Mouse (Mus musculus) intestine, postnatal 0 days (tissue): ENCODE data around the gene Borcs8. TPM values are rescaled to one million over a fixed set of nuclear protein-coding genes. Genes with fewer than 3 reads are reported as not detected.
A peak's percentile ranks its signal among the peaks of the same experiment; 100 is the strongest.

Experiments
- ATAC-seq: fragments of 200-750 bp; cut with Nextera tagmentation; 2 replicates; pipeline ENCODE4 v1.8.0; 2017; ENCODE audit warnings: mild to moderate bottlenecking, moderate TSS enrichment, moderate library complexity
- H3K27ac ChIP-seq: fragments of 300-500 bp; sonication (generic); 2 replicates; pipeline ENCODE4 v1.5.1; 2014; ENCODE audit warnings: mild to moderate bottlenecking, low read depth, low read length, moderate library complexity
- H3K27me3 ChIP-seq: fragments of 300-500 bp; sonication (generic); replicated peaks from 2 replicates; pipeline ENCODE4 v1.6.1; 2014; ENCODE audit warnings: low read length, mixed read lengths; ENCODE audit not compliant: control insufficient read depth, insufficient read depth
- H3K36me3 ChIP-seq: fragments of 300-500 bp; sonication (generic); 2 replicates; pipeline ENCODE4 v1.6.1; 2014; ENCODE audit warnings: mild to moderate bottlenecking, moderate library complexity; ENCODE audit not compliant: control insufficient read depth, insufficient read depth
- H3K4me1 ChIP-seq: fragments of 300-500 bp; sonication (generic); replicated peaks from 2 replicates; pipeline ENCODE4 v1.6.1; 2014; ENCODE audit warnings: antibody characterized with exemption, low read length, mixed read lengths; ENCODE audit not compliant: control insufficient read depth, insufficient read depth
- H3K4me2 ChIP-seq: fragments of 300-500 bp; sonication (generic); replicated peaks from 2 replicates; pipeline ENCODE4 v1.6.1; 2014; ENCODE audit warnings: low read depth, mild to moderate bottlenecking, moderate library complexity
- H3K4me3 ChIP-seq: fragments of 300-500 bp; sonication (generic); 2 replicates; pipeline ENCODE4 v1.5.1; 2014; ENCODE audit warnings: low read depth, low read length
- H3K9ac ChIP-seq: fragments of 300-500 bp; sonication (generic); 2 replicates; pipeline ENCODE4 v1.6.1; 2014; ENCODE audit warnings: mild to moderate bottlenecking, low read depth, low read length
- H3K9me3 ChIP-seq: fragments of 300-500 bp; sonication (generic); 2 replicates; pipeline ENCODE4 v1.6.1; 2016; ENCODE audit warnings: mixed run types; ENCODE audit not compliant: control insufficient read depth
- CTCF ChIP-seq: sonication (generic); IDR thresholded peaks from 2 replicates; pipeline ENCODE4 v1.5.1; 2016; ENCODE audit warnings: low read depth, mild to moderate bottlenecking, control low read depth, antibody characterized with exemption, moderate library complexity
- WGBS: fragments of 180-500 bp; shearing (Covaris S2); extraction: QIAGEN DNeasy Blood & Tissue Kit; methylation state at CpG from one replicate; pipeline ENCODE4 v1.1.7; 2014; 5-methylcytosine and 5-hydroxymethylcytosine counted together
- polyA plus RNA-seq: library from polyadenylated mRNA; unstranded; fragments of >200 nt; fragmentation: Nextera tagmentation; extraction: Ambion mirVana; gene quantifications from 2 replicates; pipeline ENCODE4 v1.2.1, GENCODE M21; 2015

Gene Borcs8
- 29.2 and 32.5 TPM in 2 replicates for polyA plus RNA-seq

- under 1% methylated on average over 46 of the region's 46 CpGs for WGBS
- ATAC-seq: peak; percentile 98
- peaks cover 6% of the 10 kb centered on the region for H3K4me1 ChIP-seq
- peak within 1 kb of the TSS; percentile 76 for H3K4me3 ChIP-seq
- peak within 1 kb of the TSS; percentile 71 for H3K4me2 ChIP-seq
- no peak for TF ChIP-seq CTCF
- H3K9ac ChIP-seq: peak within 1 kb of the TSS; percentile 59
- H3K36me3 ChIP-seq: peaks cover 48% of the 10 kb centered on the region
- no peaks in the 10 kb centered on the region for H3K27me3 ChIP-seq
- H3K27ac ChIP-seq: peak within 1 kb of the TSS; percentile 79
- H3K9me3 ChIP-seq: no peaks in the 10 kb centered on the region
These were observed at the start of gene Borcs8, which contains the start of the genes Rfxank and Mef2b for GRCm38 (mm10) chr8:70139026-70139857. Gene Borcs8 (plus strand): TSS chr8:70139499. Gene Rfxank (minus strand): TSS chr8:70139154. Gene Mef2b (plus strand): TSS chr8:70139711.

GRCm38 (mm10) chr8:70092786-70093185, 46.5 kb upstream of the Borcs8 start:
- 56% methylated on average over 8 of the region's 8 CpGs for WGBS
- no peaks in the 10 kb centered on the region for H3K4me1 ChIP-seq
- H3K27me3 ChIP-seq: peaks cover 30% of the 10 kb centered on the region
- H3K9me3 ChIP-seq: no peaks in the 10 kb centered on the region
- no peak overlapping the region for H3K27ac ChIP-seq
- no peak for ATAC-seq
- H3K4me2 ChIP-seq: no peak overlapping the region
- TF ChIP-seq CTCF: no peak
- no peaks in the 10 kb centered on the region for H3K36me3 ChIP-seq
- no peak overlapping the region for H3K4me3 ChIP-seq
- no peak overlapping the region for H3K9ac ChIP-seq

- H3K4me1 ChIP-seq: no peaks in the 10 kb centered on the region
- no peak overlapping the region for H3K27ac ChIP-seq
- H3K9me3 ChIP-seq: no peaks in the 10 kb centered on the region
- H3K36me3 ChIP-seq: no peaks in the 10 kb centered on the region
- no peak overlapping the region for H3K9ac ChIP-seq
- H3K4me2 ChIP-seq: no peak overlapping the region
- TF ChIP-seq CTCF: no peak
- ATAC-seq: no peak
- no peaks in the 10 kb centered on the region; the same call in 1 of the 2 replicates for H3K27me3 ChIP-seq
- H3K4me3 ChIP-seq: no peak overlapping the region
- 59% methylated on average over 8 of the region's 8 CpGs for WGBS
These were observed 40.0 kb upstream of the Borcs8 start for GRCm38 (mm10) chr8:70099276-70099675.

GRCm38 (mm10) chr8:70100241-70100640, 39.1 kb upstream of the Borcs8 start:
- Histone ChIP-seq H3K36me3 (no peaks in the 10 kb centered on the region), H3K4me3 (no peak overlapping the region)

GRCm38 (mm10) chr8:70104506-70104905, 34.8 kb upstream of the Borcs8 start:
- peaks cover 8% of the 10 kb centered on the region; the same call in 1 of the 2 replicates for H3K27me3 ChIP-seq
- no peaks in the 10 kb centered on the region for H3K9me3 ChIP-seq
- no peak overlapping the region for H3K27ac ChIP-seq
- ATAC-seq: peak; percentile 46; the same call in 1 of the 2 replicates
- no peak overlapping the region for H3K9ac ChIP-seq
- WGBS: 11% methylated on average over 6 of the region's 6 CpGs
- TF ChIP-seq CTCF: peak; percentile 84
- no peaks in the 10 kb centered on the region for H3K4me1 ChIP-seq
- no peak overlapping the region for H3K4me2 ChIP-seq
- no peaks in the 10 kb centered on the region for H3K36me3 ChIP-seq
- H3K4me3 ChIP-seq: no peak overlapping the region

More at GRCm38 (mm10) chr8:70100241-70100640, 39.1 kb upstream of the Borcs8 start:
- 73% methylated on average over 8 of the region's 8 CpGs for WGBS
- Histone ChIP-seq H3K27me3 (no peaks in the 10 kb centered on the region; the same call in 1 of the 2 replicates), H3K9me3 (no peaks in the 10 kb centered on the region), H3K9ac (no peak overlapping the region), H3K27ac (no peak overlapping the region), H3K4me2 (no peak overlapping the region), H3K4me1 (no peaks in the 10 kb centered on the region)
- no peak for ATAC-seq
- no peak for TF ChIP-seq CTCF

GRCm38 (mm10) chr8:70104922-70105321, 34.4 kb upstream of the Borcs8 start:
- TF ChIP-seq CTCF: no peak
- 74% methylated on average over 7 of the region's 7 CpGs for WGBS
- no peaks in the 10 kb centered on the region for H3K4me1 ChIP-seq
- ATAC-seq: no peak
- no peak overlapping the region for H3K4me3 ChIP-seq
- H3K4me2 ChIP-seq: no peak overlapping the region
- no peaks in the 10 kb centered on the region for H3K36me3 ChIP-seq
- peaks cover 8% of the 10 kb centered on the region; the same call in 1 of the 2 replicates for H3K27me3 ChIP-seq
- H3K9ac ChIP-seq: no peak overlapping the region
- H3K27ac ChIP-seq: no peak overlapping the region
- H3K9me3 ChIP-seq: no peaks in the 10 kb centered on the region
